Comparison of ENCODE assay signal across 7 mouse cellular contexts in genomic region chr7:103813766-103814165, GRCm38 (mm10). TPM values are rescaled to one million over a fixed set of nuclear protein-coding genes. Genes with fewer than 3 reads are reported as not detected.
A peak's percentile ranks its signal among the peaks of the same experiment; 100 is the strongest.
DNase-seq lines count a peak whose midpoint lies in the region; ATAC-seq and TF ChIP-seq lines count a peak whose summit lies in the region.

Hbb-bt (minus strand) TSS chr7:103813996.

- DNase-seq in thymus, adult 2 months = no peak
- DNase-seq in thymus, postnatal 4 days = no peak
- no peak for DNase-seq in forebrain, embryonic 14.5 days (ENCODE audit: low spot score)
- DNase-seq in stomach, postnatal 0 days (ENCODE audit: low spot score) = no peak
- no peak for DNase-seq in thymus, postnatal 10 days (ENCODE audit: low spot score in 2 of 2)

- no peak within 1 kb of the TSS for H3K4me2 ChIP-seq in forebrain, embryonic 14.5 days (ENCODE audit: low read length)
- H3K4me2 ChIP-seq in hindbrain, embryonic 12.5 days (replicated peaks) = no peak within 1 kb of the TSS
- H3K4me2 ChIP-seq in liver, embryonic 15.5 days = peak within 1 kb of the TSS; percentile 66
- H3K4me2 ChIP-seq in stomach, postnatal 0 days (replicated peaks; ENCODE audit: low read depth) = no peak within 1 kb of the TSS

- no peaks in the 10 kb centered on the region for H3K36me3 ChIP-seq in thymus, adult 2 months (ENCODE audit: control insufficient read depth, insufficient read depth, low read length)
- no peaks in the 10 kb centered on the region for H3K36me3 ChIP-seq in forebrain, embryonic 14.5 days (ENCODE audit: control insufficient read depth, insufficient read depth, low read length)
- no peaks in the 10 kb centered on the region for H3K36me3 ChIP-seq in hindbrain, embryonic 12.5 days
- no peaks in the 10 kb centered on the region for H3K36me3 ChIP-seq in liver, embryonic 15.5 days (replicated peaks)
- no peaks in the 10 kb centered on the region for H3K36me3 ChIP-seq in stomach, postnatal 0 days (ENCODE audit: control insufficient read depth, insufficient read depth, low read length)

- H3K4me1 ChIP-seq in thymus, adult 2 months (replicated peaks; ENCODE audit: control insufficient read depth, insufficient read depth, low read length) = no peaks in the 10 kb centered on the region
- H3K4me1 ChIP-seq in forebrain, embryonic 14.5 days (ENCODE audit: control insufficient read depth, insufficient read depth, low read length) = no peaks in the 10 kb centered on the region
- no peaks in the 10 kb centered on the region for H3K4me1 ChIP-seq in hindbrain, embryonic 12.5 days
- H3K4me1 ChIP-seq in liver, embryonic 15.5 days (replicated peaks) = peaks cover 17% of the 10 kb centered on the region
- no peaks in the 10 kb centered on the region for H3K4me1 ChIP-seq in stomach, postnatal 0 days (replicated peaks; ENCODE audit: control insufficient read depth, insufficient read depth)

- no peak within 1 kb of the TSS for H3K9ac ChIP-seq in forebrain, embryonic 14.5 days (ENCODE audit: low read length)
- H3K9ac ChIP-seq in hindbrain, embryonic 12.5 days = no peak within 1 kb of the TSS
- H3K9ac ChIP-seq in liver, embryonic 15.5 days = peak within 1 kb of the TSS; percentile 60
- no peak within 1 kb of the TSS for H3K9ac ChIP-seq in stomach, postnatal 0 days (ENCODE audit: low read length)

- no peak for TF ChIP-seq EP300 in stomach, postnatal 0 days (optimal IDR thresholded peaks at IDR 0.05)

- H3K4me3 ChIP-seq in thymus, adult 2 months (ENCODE audit: control insufficient read depth, insufficient read depth, low read length) = no peak within 1 kb of the TSS
- H3K4me3 ChIP-seq in forebrain, embryonic 14.5 days (ENCODE audit: low read depth, low read length) = no peak within 1 kb of the TSS
- no peak within 1 kb of the TSS for H3K4me3 ChIP-seq in hindbrain, embryonic 12.5 days
- H3K4me3 ChIP-seq in liver, embryonic 15.5 days (replicated peaks) = peak within 1 kb of the TSS; percentile 58
- H3K4me3 ChIP-seq in stomach, postnatal 0 days (ENCODE audit: low read depth, low read length) = no peak within 1 kb of the TSS

- TF ChIP-seq CTCF in thymus, adult 2 months (IDR thresholded peaks at IDR 0.05; ENCODE audit: borderline replicate concordance, control insufficient read depth, extremely low read depth, insufficient read depth, low read length, poor library complexity) = no peak
- no peak for TF ChIP-seq CTCF in stomach, postnatal 0 days (IDR thresholded peaks at IDR 0.05; ENCODE audit: low read depth)

- no peaks in the 10 kb centered on the region for H3K27me3 ChIP-seq in thymus, adult 2 months (ENCODE audit: control insufficient read depth, insufficient read depth, low read length)
- H3K27me3 ChIP-seq in forebrain, embryonic 14.5 days (replicated peaks; ENCODE audit: control insufficient read depth, insufficient read depth, low read length) = no peaks in the 10 kb centered on the region
- H3K27me3 ChIP-seq in hindbrain, embryonic 12.5 days = no peaks in the 10 kb centered on the region
- H3K27me3 ChIP-seq in liver, embryonic 15.5 days = no peaks in the 10 kb centered on the region
- no peaks in the 10 kb centered on the region for H3K27me3 ChIP-seq in stomach, postnatal 0 days (ENCODE audit: control insufficient read depth, insufficient read depth, low read length)

- TF ChIP-seq POLR2A in thymus, adult 2 months (IDR thresholded peaks at IDR 0.05; ENCODE audit: control insufficient read depth, extremely low read depth, insufficient read depth, low read length, poor library complexity) = no peak

- no peak for ATAC-seq in forebrain, embryonic 14.5 days
- no peak for ATAC-seq in hindbrain, embryonic 12.5 days (ENCODE audit: low FRiP score)
- peak; percentile 82 for ATAC-seq in liver, embryonic 15.5 days (ENCODE audit: insufficient read depth)
- ATAC-seq in stomach, postnatal 0 days (ENCODE audit: low FRiP score, low TSS enrichment) = no peak

- no peaks in the 10 kb centered on the region for H3K9me3 ChIP-seq in forebrain, embryonic 14.5 days (replicated peaks; ENCODE audit: control insufficient read depth, low read length)
- no peaks in the 10 kb centered on the region for H3K9me3 ChIP-seq in hindbrain, embryonic 12.5 days (replicated peaks)
- no peaks in the 10 kb centered on the region for H3K9me3 ChIP-seq in liver, embryonic 15.5 days (replicated peaks)
- H3K9me3 ChIP-seq in stomach, postnatal 0 days (ENCODE audit: control insufficient read depth, low read length) = no peaks in the 10 kb centered on the region

- no peak within 1 kb of the TSS for H3K27ac ChIP-seq in thymus, adult 2 months (ENCODE audit: control insufficient read depth, insufficient read depth, low read length)
- H3K27ac ChIP-seq in forebrain, embryonic 14.5 days (ENCODE audit: low read depth, low read length) = no peak within 1 kb of the TSS
- H3K27ac ChIP-seq in hindbrain, embryonic 12.5 days = no peak within 1 kb of the TSS
- peak within 1 kb of the TSS; percentile 96 for H3K27ac ChIP-seq in liver, embryonic 15.5 days (replicated peaks)
- H3K27ac ChIP-seq in stomach, postnatal 0 days (replicated peaks) = no peak within 1 kb of the TSS

- 89% methylated on average over 3 of the region's 3 CpGs for WGBS in thymus, adult 2 months
- 88% methylated on average over 3 of the region's 3 CpGs for WGBS in forebrain, embryonic 14.5 days
- WGBS in hindbrain, embryonic 12.5 days = 88% methylated on average over 3 of the region's 3 CpGs
- 37% methylated on average over 3 of the region's 3 CpGs for WGBS in liver, embryonic 15.5 days (ENCODE audit: insufficient replicate concordance)
- WGBS in stomach, postnatal 0 days = 88% methylated on average over 3 of the region's 3 CpGs

RNA-seq across cellular contexts. Expression of gene Hbb-bt, which starts in this region (rescaled TPM):
- 168 and 261 TPM in 2 replicates for polyA plus RNA-seq in thymus, adult 2 months (2012; rRNA removed)
- polyA plus RNA-seq in forebrain, embryonic 14.5 days (2014; fragmentation: Nextera tagmentation; extraction: Ambion mirVana) = 1,580 and 1,724 TPM in 2 replicates
- polyA plus RNA-seq in hindbrain, embryonic 12.5 days (2016; fragmentation: Nextera tagmentation; extraction: Ambion mirVana) = 799 and 940 TPM in 2 replicates
- 48,050 and 52,773 TPM in 2 replicates for polyA plus RNA-seq in liver, embryonic 15.5 days (2015; fragmentation: Nextera tagmentation; extraction: Ambion mirVana)
- 137 and 177 TPM in 2 replicates for polyA plus RNA-seq in stomach, postnatal 0 days (2015; fragmentation: Nextera tagmentation; extraction: Ambion mirVana)

Comparison
In these comparisons a context has a peak if more than half of its experiments do, and no peak if none do; other contexts are left out.
1. RNA of gene Hbb-bt (polyA plus RNA-seq): 48,050 to 52,773 TPM in liver, embryonic 15.5 days; 1,580 to 1,724 TPM in forebrain, embryonic 14.5 days, 799 to 940 TPM in hindbrain, embryonic 12.5 days, 168 to 261 TPM in thymus, adult 2 months and 137 to 177 TPM in stomach, postnatal 0 days; every median in the first group is over 10 times any median in the second.